Comparison of ENCODE assay signal across 7 mouse cellular contexts in the genomic region with DNA sequence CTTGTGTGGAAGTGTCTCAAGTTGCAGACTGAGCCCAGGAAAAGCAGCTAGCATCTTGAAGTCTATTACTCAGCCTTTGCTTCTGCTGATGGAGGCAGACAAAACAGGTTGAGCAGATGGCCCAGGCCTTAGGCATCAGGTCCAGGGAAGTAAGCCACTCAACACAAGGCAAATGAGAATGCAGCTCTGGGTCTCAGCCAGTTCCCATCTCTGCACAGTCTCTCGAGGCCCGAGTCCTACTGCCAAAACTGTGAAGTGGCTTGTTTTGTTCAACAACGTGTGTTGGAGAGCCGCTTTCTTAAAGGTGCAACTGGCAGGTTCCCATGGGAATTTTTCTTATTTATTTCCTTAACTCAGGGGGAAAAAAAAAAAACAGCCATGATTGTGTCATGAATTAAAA.
DNase-seq lines count a peak whose midpoint lies in the region; ATAC-seq lines count a peak whose summit lies in the region.

No protein-coding gene starts in this region.

- ATAC-seq in monocyte, adult 5-6 weeks (replicated peaks; ENCODE audit: insufficient number of reproducible peaks, low FRiP score, low TSS enrichment, poor library complexity, severe bottlenecking) = no peak

- DNase-seq in cerebellum, adult 18-20 months = peak; percentile 86 to 92
- DNase-seq in cerebellum, postnatal 25 days = peak; percentile 88 to 90
- peak; percentile 39 to 59 for DNase-seq in layer of hippocampus, postnatal 10 days (ENCODE audit: low spot score in 2 of 2)
- DNase-seq in lung, postnatal 25 days (ENCODE audit: low spot score) = peak; percentile 89
- DNase-seq in kidney, postnatal 36 days = no peak
- DNase-seq in adrenal gland, postnatal 14 days = no peak

Comparison
In these comparisons a context has a peak if more than half of its experiments do, and no peak if none do; other contexts are left out.
1. DNase-seq: peak in cerebellum, adult 18-20 months (2 of 2), cerebellum, postnatal 25 days (2 of 2), layer of hippocampus, postnatal 10 days (2 of 2) and lung, postnatal 25 days (single experiment); none in kidney, postnatal 36 days (0 of 2) and adrenal gland, postnatal 14 days (single experiment).